Mouse (Mus musculus): ENCODE measurements around the gene Abhd17a. TPM values are rescaled to one million over a fixed set of nuclear protein-coding genes. Genes with fewer than 3 reads are reported as not detected.

Gene Abhd17a
- total and polyA plus RNA-seq, 2 experiments from 2014 or later = 88.2 to 194 TPM

DNA sequence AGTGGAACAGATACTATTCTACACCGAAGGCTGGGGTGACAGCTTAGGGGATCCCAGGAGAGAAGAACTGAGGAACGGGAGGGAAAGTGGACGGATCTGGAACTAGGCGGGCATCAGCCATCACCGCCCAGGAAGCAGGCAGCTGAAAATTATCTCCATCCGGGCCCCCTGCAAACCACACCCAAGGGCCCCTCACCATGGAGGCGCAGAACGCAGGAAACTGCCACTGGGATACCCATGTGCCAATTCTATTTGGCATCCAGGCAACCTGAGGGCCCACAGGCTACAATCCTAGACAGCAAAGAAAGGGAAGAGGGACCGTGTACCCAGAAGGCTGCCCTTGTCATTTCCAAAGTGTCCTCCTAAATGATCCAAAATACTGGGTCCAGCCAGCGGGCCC lies 19.7 kb downstream of the Abhd17a start:
- H3K27me3 ChIP-seq (ENCODE audit: control insufficient read depth, insufficient read depth, low read length) = no peaks in the 10 kb centered on the region
- 81% methylated on average over 10 of the region's 10 CpGs for WGBS
- H3K27ac ChIP-seq (ENCODE audit: low read depth) = peak overlapping the region; percentile 7
- no peak for TF ChIP-seq CTCF (IDR thresholded peaks at IDR 0.05; ENCODE audit: low read depth)
- TF ChIP-seq EP300 (IDR thresholded peaks at IDR 0.05; ENCODE audit: low read depth) = no peak
- H3K4me1 ChIP-seq (ENCODE audit: control insufficient read depth, insufficient read depth) = peaks cover 23% of the 10 kb centered on the region
- 0 out of 2 replicates have a peak overlapping the region, but pooled peaks have one; percentile 18 for H3K9ac ChIP-seq (replicated peaks; ENCODE audit: low read depth, low read length)
- peaks cover 8% of the 10 kb centered on the region; the same call in 1 of the 2 replicates for H3K36me3 ChIP-seq (replicated peaks; ENCODE audit: control insufficient read depth, insufficient read depth, low read length)
- H3K9me3 ChIP-seq (replicated peaks; ENCODE audit: control insufficient read depth, low read length) = no peaks in the 10 kb centered on the region
- H3K4me2 ChIP-seq (ENCODE audit: low read depth, low read length) = peak overlapping the region; percentile 47; the same call in 1 of the 2 replicates
- DNase-seq (ENCODE audit: low spot score) = no peak
- H3K4me3 ChIP-seq (ENCODE audit: low read depth, low read length) = no peak overlapping the region
- ATAC-seq (ENCODE audit: insufficient read depth, low read depth) = no peak

- Histone ChIP-seq H3K4me1 (ENCODE audit: control insufficient read depth, insufficient read depth) (peaks cover 23% of the 10 kb centered on the region), H3K4me2 (ENCODE audit: low read depth, low read length) (peak overlapping the region; percentile 47; the same call in 1 of the 2 replicates), H3K4me3 (ENCODE audit: low read depth, low read length) (no peak overlapping the region), H3K27me3 (ENCODE audit: control insufficient read depth, insufficient read depth, low read length) (no peaks in the 10 kb centered on the region), H3K27ac (ENCODE audit: low read depth) (peak overlapping the region; percentile 7; the same call in 1 of the 2 replicates), H3K36me3 (replicated peaks; ENCODE audit: control insufficient read depth, insufficient read depth, low read length) (peaks cover 8% of the 10 kb centered on the region; the same call in 1 of the 2 replicates), H3K9ac (replicated peaks; ENCODE audit: low read depth, low read length) (0 out of 2 replicates have a peak overlapping the region, but pooled peaks have one; percentile 20), H3K9me3 (replicated peaks; ENCODE audit: control insufficient read depth, low read length) (no peaks in the 10 kb centered on the region)
- peak; percentile 69 for DNase-seq (ENCODE audit: low spot score)
- peak; percentile 65 for ATAC-seq (ENCODE audit: insufficient read depth, low read depth)
- 42% methylated on average over 10 of the region's 10 CpGs for WGBS
- TF ChIP-seq EP300 (IDR thresholded peaks at IDR 0.05; ENCODE audit: low read depth) (no peak), CTCF (IDR thresholded peaks at IDR 0.05; ENCODE audit: low read depth) (no peak)
Observed at GRCm38 (mm10) chr10:80569664-80570066, 20.5 kb downstream of the Abhd17a start.

DNA sequence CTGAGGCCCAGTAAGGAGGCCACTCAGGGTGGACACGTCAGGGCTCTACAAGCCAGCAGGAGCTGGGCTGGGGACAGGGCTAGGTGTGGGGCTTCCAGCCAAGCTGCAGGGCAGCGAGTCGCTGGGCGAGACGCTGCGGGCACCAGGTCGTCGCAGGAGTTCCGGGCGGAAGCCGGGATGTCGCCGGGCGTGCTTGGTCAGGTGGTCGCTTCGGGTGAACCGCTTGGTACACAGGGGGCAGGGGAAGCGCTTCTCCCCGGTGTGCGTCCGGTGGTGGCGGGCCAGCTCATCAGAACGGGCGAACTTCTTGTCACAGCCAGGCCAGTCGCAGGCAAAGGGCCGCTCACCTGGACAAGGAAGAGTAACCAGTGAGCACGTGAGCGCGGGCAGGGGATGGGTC lies 21.3 kb downstream of the Abhd17a start:
- Histone ChIP-seq H3K4me2 (ENCODE audit: low read depth, low read length) (no peak overlapping the region), H3K4me3 (ENCODE audit: low read depth, low read length) (no peak overlapping the region), H3K9me3 (replicated peaks; ENCODE audit: control insufficient read depth, low read length) (no peaks in the 10 kb centered on the region), H3K27ac (ENCODE audit: low read depth) (no peak overlapping the region), H3K27me3 (ENCODE audit: control insufficient read depth, insufficient read depth, low read length) (no peaks in the 10 kb centered on the region), H3K9ac (replicated peaks; ENCODE audit: low read depth, low read length) (no peak overlapping the region), H3K36me3 (replicated peaks; ENCODE audit: control insufficient read depth, insufficient read depth, low read length) (peaks cover 8% of the 10 kb centered on the region; the same call in 1 of the 2 replicates), H3K4me1 (ENCODE audit: control insufficient read depth, insufficient read depth) (peaks cover 23% of the 10 kb centered on the region)
- no peak for ATAC-seq (ENCODE audit: insufficient read depth, low read depth)
- TF ChIP-seq CTCF (IDR thresholded peaks at IDR 0.05; ENCODE audit: low read depth) (no peak), EP300 (IDR thresholded peaks at IDR 0.05; ENCODE audit: low read depth) (no peak)
- no peak for DNase-seq (ENCODE audit: low spot score)
- 96% methylated on average over 26 of the region's 29 CpGs for WGBS

GRCm38 (mm10) chr10:80566375-80567092 lies 23.6 kb downstream of the Abhd17a start:
- no peak for ATAC-seq (ENCODE audit: insufficient read depth, low read depth)
- 31% methylated on average over 17 of the region's 17 CpGs for WGBS
- no peak overlapping the region for H3K9ac ChIP-seq (replicated peaks; ENCODE audit: low read depth, low read length)
- peak; percentile 53 for DNase-seq (ENCODE audit: low spot score)
- H3K4me1 ChIP-seq (ENCODE audit: control insufficient read depth, insufficient read depth) = peaks cover 19% of the 10 kb centered on the region
- peak overlapping the region; percentile 20; the same call in 1 of the 2 replicates for H3K4me2 ChIP-seq (ENCODE audit: low read depth, low read length)
- TF ChIP-seq EP300 (IDR thresholded peaks at IDR 0.05; ENCODE audit: low read depth) = no peak
- peak; percentile 93 for TF ChIP-seq CTCF (IDR thresholded peaks at IDR 0.05; ENCODE audit: low read depth)
- H3K27me3 ChIP-seq (ENCODE audit: control insufficient read depth, insufficient read depth, low read length) = no peaks in the 10 kb centered on the region
- H3K27ac ChIP-seq (ENCODE audit: low read depth) = no peak overlapping the region
- peaks cover 8% of the 10 kb centered on the region; the same call in 1 of the 2 replicates for H3K36me3 ChIP-seq (replicated peaks; ENCODE audit: control insufficient read depth, insufficient read depth, low read length)
- H3K4me3 ChIP-seq (ENCODE audit: low read depth, low read length) = no peak overlapping the region
- H3K9me3 ChIP-seq (replicated peaks; ENCODE audit: control insufficient read depth, low read length) = no peaks in the 10 kb centered on the region

- H3K9ac ChIP-seq (replicated peaks; ENCODE audit: low read depth, low read length) = peak within 1 kb of the TSS; percentile 94
- H3K4me3 ChIP-seq (ENCODE audit: low read depth, low read length) = peak within 1 kb of the TSS; percentile 93
- WGBS = under 1% methylated on average over 72 of the region's 72 CpGs
- TF ChIP-seq CTCF (IDR thresholded peaks at IDR 0.05; ENCODE audit: low read depth) (peak; percentile 77), EP300 (IDR thresholded peaks at IDR 0.05; ENCODE audit: low read depth) (peak; percentile 91)
- H3K27ac ChIP-seq (ENCODE audit: low read depth) = peak within 1 kb of the TSS; percentile 89
- ATAC-seq (ENCODE audit: insufficient read depth, low read depth) = peak; percentile 87
- H3K4me2 ChIP-seq (ENCODE audit: low read depth, low read length) = peak within 1 kb of the TSS; percentile 79
- no peaks in the 10 kb centered on the region for H3K27me3 ChIP-seq (ENCODE audit: control insufficient read depth, insufficient read depth, low read length)
- no peaks in the 10 kb centered on the region for H3K36me3 ChIP-seq (replicated peaks; ENCODE audit: control insufficient read depth, insufficient read depth, low read length)
- peaks cover 14% of the 10 kb centered on the region; the same call in 1 of the 2 replicates for H3K4me1 ChIP-seq (ENCODE audit: control insufficient read depth, insufficient read depth)
- no peaks in the 10 kb centered on the region for H3K9me3 ChIP-seq (replicated peaks; ENCODE audit: control insufficient read depth, low read length)
- peak; percentile 93 for DNase-seq (ENCODE audit: low spot score)
Observed at GRCm38 (mm10) chr10:80561116-80561944, 28.8 kb downstream of the Abhd17a start, which contains the start of gene Rexo1. Rexo1 (minus strand) TSS chr10:80561560.
